8 mouse cellular contexts compared by ENCODE assay signal in genomic region chr17:79715649-79716143, GRCm38 (mm10). TPM values are rescaled to one million over a fixed set of nuclear protein-coding genes. Genes with fewer than 3 reads are reported as not detected.
DNase-seq lines count a peak whose midpoint lies in the region; ATAC-seq and TF ChIP-seq lines count a peak whose summit lies in the region.

No protein-coding gene starts in this region.

- H3K9me3 ChIP-seq in ES-Bruce4 (replicated peaks; ENCODE audit: control insufficient read depth, insufficient read depth, low read length, poor library complexity, severe bottlenecking): no peaks in the 10 kb centered on the region
- no peaks in the 10 kb centered on the region for H3K9me3 ChIP-seq in forebrain, postnatal 0 days (ENCODE audit: low read length)

- no peak overlapping the region for H3K27ac ChIP-seq in ES-Bruce4 (ENCODE audit: insufficient read depth, low read length)
- H3K27ac ChIP-seq in forebrain, postnatal 0 days (ENCODE audit: low read depth, low read length): no peak overlapping the region
- no peak overlapping the region for H3K27ac ChIP-seq in layer of hippocampus, adult 2 months

- H3K27me3 ChIP-seq in ES-Bruce4 (ENCODE audit: control insufficient read depth, insufficient read depth, low read length, poor library complexity, severe bottlenecking): peaks cover 14% of the 10 kb centered on the region
- H3K27me3 ChIP-seq in forebrain, postnatal 0 days (ENCODE audit: insufficient read depth, low read length): peaks cover 34% of the 10 kb centered on the region

- no peak for TF ChIP-seq POLR2A in ES-Bruce4 (IDR thresholded peaks at IDR 0.05; ENCODE audit: insufficient read depth, low read length)
- no peak for TF ChIP-seq POLR2A in lung, adult 2 months (IDR thresholded peaks at IDR 0.05; ENCODE audit: borderline replicate concordance, extremely low read depth, low read depth, low read length)

- no peaks in the 10 kb centered on the region for H3K4me1 ChIP-seq in ES-Bruce4 (ENCODE audit: control insufficient read depth, insufficient read depth, low read length)
- H3K4me1 ChIP-seq in forebrain, postnatal 0 days (ENCODE audit: insufficient read depth): peaks cover 9% of the 10 kb centered on the region; the same call in 1 of the 2 replicates
- peaks cover 11% of the 10 kb centered on the region; the same call in 1 of the 2 replicates for H3K4me1 ChIP-seq in lung, adult 2 months (ENCODE audit: control insufficient read depth, insufficient read depth, low read length)

- TF ChIP-seq CTCF in ES-Bruce4 (IDR thresholded peaks at IDR 0.05; ENCODE audit: low read depth, low read length): peak; percentile 62
- peak; percentile 88 for TF ChIP-seq CTCF in forebrain, postnatal 0 days (IDR thresholded peaks at IDR 0.05; ENCODE audit: low read depth)
- peak; percentile 91 for TF ChIP-seq CTCF in layer of hippocampus, adult 2 months (conservative IDR thresholded peaks at IDR 0.05)
- TF ChIP-seq CTCF in lung, adult 2 months (IDR thresholded peaks at IDR 0.05; ENCODE audit: insufficient read depth, low read length): peak; percentile 86

- H3K9ac ChIP-seq in ES-Bruce4 (ENCODE audit: low read depth, poor library complexity, severe bottlenecking): no peak overlapping the region
- H3K9ac ChIP-seq in forebrain, postnatal 0 days: peak overlapping the region; percentile 37

- TF ChIP-seq EP300 in ES-Bruce4 (IDR thresholded peaks at IDR 0.05; ENCODE audit: insufficient read depth, low read depth, low read length): peak; percentile 55; the same call in 1 of the 2 replicates

- WGBS in forebrain, postnatal 0 days: under 1% methylated on average over 42 of the region's 42 CpGs
- WGBS in lung, adult 2 months: 2% methylated on average over 42 of the region's 42 CpGs

- H3K36me3 ChIP-seq in ES-Bruce4 (ENCODE audit: control insufficient read depth, insufficient read depth, low read length, poor library complexity, severe bottlenecking): no peaks in the 10 kb centered on the region
- H3K36me3 ChIP-seq in forebrain, postnatal 0 days (ENCODE audit: insufficient read depth): no peaks in the 10 kb centered on the region

- DNase-seq in cerebellum, adult 11 months: peak; percentile 66
- DNase-seq in forebrain, postnatal 0 days: peak; percentile 91
- peak; percentile 92 for DNase-seq in heart, postnatal 4 days
- DNase-seq in layer of hippocampus, adult 2 months (ENCODE audit: low spot score in 2 of 2): peak; percentile 70 to 84
- peak; percentile 89 for DNase-seq in lung, adult 2 months
- peak; percentile 82 for DNase-seq in testis, postnatal 14 days (ENCODE audit: low spot score)

- peak overlapping the region; percentile 93 for H3K4me2 ChIP-seq in forebrain, postnatal 0 days (ENCODE audit: low read depth)

- peak; percentile 88 for ATAC-seq in forebrain, postnatal 0 days
- ATAC-seq in neutrophil, adult 5-6 weeks (ENCODE audit: extremely low read depth, insufficient number of reproducible peaks, low FRiP score, poor library complexity, severe bottlenecking): peak; percentile 59; the same call in 1 of the 2 replicates

- H3K4me3 ChIP-seq in ES-Bruce4 (ENCODE audit: low read depth, low read length): peak overlapping the region; percentile 11
- peak overlapping the region; percentile 44 for H3K4me3 ChIP-seq in forebrain, postnatal 0 days (ENCODE audit: low read depth, low read length)
- peak overlapping the region; percentile 51 for H3K4me3 ChIP-seq in layer of hippocampus, adult 2 months
- H3K4me3 ChIP-seq in lung, adult 2 months (replicated peaks; ENCODE audit: extremely low read depth, low read depth, low read length): no peak overlapping the region

RNA-seq across cellular contexts. Expression of gene Cyp1b1, which starts 0.8 kb away (rescaled TPM):
- polyA plus RNA-seq in ES-Bruce4 (2011; ENCODE audit: insufficient read depth, insufficient read length, low read depth, missing spikeins): 7.5 and 8.4 TPM in 2 replicates
- 5.7 and 7.5 TPM in 2 replicates for total RNA-seq in forebrain, postnatal 0 days (2014; rRNA removed)
- 5.2 and 5.4 TPM in 2 replicates for polyA plus RNA-seq in forebrain, postnatal 0 days (2015; fragmentation: Nextera tagmentation; extraction: Ambion mirVana)
- 1 to 10 TPM; 4.4 to 4.7 TPM for total RNA-seq in heart, postnatal 4 days (2021)
- total RNA-seq in layer of hippocampus, adult 2 months (2021): 1 to 10 TPM; 3.4 to 4.5 TPM
- 7.3 and 9.5 TPM in 2 replicates for polyA plus RNA-seq in lung, adult 2 months (2012; rRNA removed)
- total RNA-seq in neutrophil, adult 5-6 weeks (2017): not detected in 2 replicates
